Mouse (Mus musculus) right cerebral cortex, adult 2 months (tissue): ENCODE measurements around the gene Vmn1r44.
"Not testable (repeated sequence)": the region's sequence is repeated elsewhere in the genome, so short reads cannot be mapped to it uniquely, and the experiment has no call there.

Source experiments
- DNase-seq, 2 experiments: peaks; one replicate each; pipeline ENCODE4 v3.0.0; 2021 to 2022; ENCODE audit warnings: low spot score in 2 of 2

The Vmn1r44 gene

DNA sequence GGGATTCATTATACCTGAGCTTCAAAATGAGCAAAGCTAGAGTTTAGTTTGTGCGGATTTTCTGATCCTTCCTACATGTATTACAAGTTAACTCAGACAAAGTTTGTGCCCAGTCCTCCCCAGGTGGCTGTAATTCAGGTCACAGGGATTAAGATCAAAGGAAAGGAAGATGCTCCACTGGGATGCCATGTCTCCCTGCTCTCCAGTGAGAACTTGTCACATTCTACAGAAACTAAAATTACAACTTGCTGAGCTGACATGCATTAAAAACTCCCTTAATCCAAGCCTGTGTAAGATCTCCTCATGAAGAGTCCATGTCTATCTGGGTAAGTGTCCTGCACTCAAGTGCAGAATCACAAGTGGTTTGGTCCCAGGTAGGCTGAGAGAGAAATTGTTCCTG is at the start of gene Vmn1r44:
Gene Vmn1r44 (plus strand): TSS at position 301 of the 400 bp plus-strand sequence.
- DNase-seq: no peak

DNA sequence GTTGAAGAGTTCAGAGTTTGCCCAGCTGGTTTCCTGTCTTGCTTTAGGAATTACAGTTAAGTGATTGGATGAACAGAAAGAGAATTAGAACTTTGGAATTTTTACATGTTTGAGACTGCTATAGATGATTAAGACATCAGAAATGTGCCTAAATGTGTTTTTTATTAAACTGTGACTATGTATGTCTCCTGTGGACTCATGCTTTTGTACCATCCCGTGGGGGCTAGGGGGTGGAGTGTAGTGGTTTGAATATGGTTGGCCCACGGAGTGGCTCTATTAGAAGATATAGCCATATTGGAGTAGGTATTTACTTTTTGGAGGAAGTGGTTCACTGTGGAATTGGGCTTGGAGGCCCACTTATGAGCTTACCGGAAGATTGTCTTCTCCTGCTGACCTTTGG is 25.9 kb upstream of the Vmn1r44 start:
- no peak for DNase-seq

DNA sequence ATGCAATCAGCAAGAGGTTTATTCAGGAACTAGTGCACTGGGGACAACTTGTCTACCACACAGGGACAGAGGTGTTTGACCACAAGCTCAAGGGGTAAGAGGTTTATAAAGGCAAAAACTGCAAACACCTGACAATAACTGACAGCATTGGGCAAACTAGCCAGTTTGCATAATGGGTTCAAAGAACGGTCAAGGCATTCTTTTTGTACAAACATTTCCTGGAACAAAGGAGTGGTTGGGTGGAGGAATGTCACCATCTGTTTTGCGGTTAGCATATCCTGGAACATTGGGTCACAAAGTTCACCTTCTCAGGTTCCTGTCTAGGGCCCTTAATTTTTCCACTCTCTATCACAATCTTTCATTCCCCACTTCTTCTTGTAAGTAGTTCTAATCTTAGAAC is 23.6 kb upstream of the Vmn1r44 start:
- no peak for DNase-seq

DNA sequence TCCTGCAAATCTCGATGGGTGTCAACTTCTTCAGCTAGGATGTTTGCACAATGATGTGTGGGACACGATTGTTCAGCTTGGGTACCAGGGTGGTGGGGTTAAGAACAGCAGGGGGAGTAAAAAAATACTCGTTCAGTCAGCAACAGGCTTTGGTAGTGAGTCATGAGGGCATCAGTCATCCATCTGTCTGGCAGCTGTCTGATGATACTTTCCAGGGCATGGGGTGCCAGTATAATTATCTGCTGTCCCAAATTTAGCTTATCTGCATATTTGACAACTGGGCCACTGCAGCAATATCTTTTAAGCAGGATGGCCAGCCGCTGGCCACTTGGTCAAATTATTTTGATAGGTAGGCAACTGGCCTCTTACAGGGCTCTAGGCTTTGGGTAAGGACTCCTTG is 19.7 kb upstream of the Vmn1r44 start:
- no peak for DNase-seq

DNA sequence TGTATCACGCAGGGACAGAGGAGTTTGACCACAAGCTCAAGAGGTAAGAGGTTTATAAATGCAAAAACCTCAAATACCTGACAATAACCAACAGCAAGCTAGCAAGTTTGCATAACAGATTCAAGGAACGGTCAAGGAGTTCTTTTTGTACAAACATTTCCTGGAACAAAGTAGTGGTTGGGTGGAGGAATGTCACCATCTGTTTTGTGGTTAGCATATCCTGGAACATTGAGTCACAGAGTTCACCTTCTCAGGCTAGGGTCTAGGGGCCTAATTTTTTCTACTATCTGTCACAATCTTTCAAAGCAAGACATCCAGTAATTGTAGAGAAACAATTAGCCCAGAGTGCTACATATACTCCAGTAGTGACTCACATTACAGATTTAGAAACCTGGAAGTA is 16.2 kb upstream of the Vmn1r44 start:
- DNase-seq: no peak

DNA sequence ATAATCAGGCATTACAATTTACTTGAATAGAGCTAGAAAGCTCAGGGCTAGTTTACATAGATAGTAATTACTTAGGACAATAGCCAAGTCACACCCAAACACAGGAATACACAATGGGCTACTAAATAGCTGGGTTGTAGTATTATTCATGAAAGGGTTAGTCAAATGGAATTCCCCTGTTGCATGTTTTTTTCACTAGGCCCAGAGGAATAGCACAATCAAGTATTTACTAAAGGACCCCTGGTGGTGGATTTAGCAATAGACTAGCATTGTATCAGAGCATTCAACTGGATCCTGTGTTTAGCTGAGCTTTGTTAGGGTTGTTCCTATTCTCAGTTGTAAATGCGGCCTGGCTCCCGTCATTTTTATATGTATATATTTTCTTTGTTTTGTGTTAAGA is 15.5 kb upstream of the Vmn1r44 start:
- no peak for DNase-seq

GRCm38 (mm10) chr6:89876313-89876712 is 7.1 kb upstream of the Vmn1r44 start, which contains the start of the genes Vmn1r42 and Vmn1r43:
Gene Vmn1r42, minus strand, starts transcription at chr6:89876413.
Gene Vmn1r43, minus strand, starts transcription at chr6:89876413.
- not testable (repeated sequence) for DNase-seq

DNA sequence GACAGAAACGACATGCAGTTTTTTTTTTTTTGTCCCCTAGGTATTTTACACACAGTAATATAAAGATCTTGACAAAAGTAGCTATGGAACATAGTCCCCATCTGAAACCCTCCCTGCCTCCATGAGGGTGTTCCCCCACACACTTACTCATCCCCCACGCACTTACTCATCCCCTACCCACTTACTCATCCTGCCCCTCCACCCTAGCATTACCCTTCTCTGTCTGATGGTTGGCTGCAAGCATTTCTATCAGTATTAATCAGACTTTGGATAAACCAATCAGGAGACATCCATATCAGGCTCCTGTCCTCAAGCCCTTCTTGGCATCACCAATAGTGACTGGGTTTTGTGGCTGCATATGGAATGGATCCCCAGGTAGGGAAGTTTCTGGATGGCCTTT is 6.5 kb upstream of the Vmn1r44 start:
- DNase-seq: no peak

GRCm38 (mm10) chr6:89880867-89881266 is 2.6 kb upstream of the Vmn1r44 start:
- no peak for DNase-seq

DNA sequence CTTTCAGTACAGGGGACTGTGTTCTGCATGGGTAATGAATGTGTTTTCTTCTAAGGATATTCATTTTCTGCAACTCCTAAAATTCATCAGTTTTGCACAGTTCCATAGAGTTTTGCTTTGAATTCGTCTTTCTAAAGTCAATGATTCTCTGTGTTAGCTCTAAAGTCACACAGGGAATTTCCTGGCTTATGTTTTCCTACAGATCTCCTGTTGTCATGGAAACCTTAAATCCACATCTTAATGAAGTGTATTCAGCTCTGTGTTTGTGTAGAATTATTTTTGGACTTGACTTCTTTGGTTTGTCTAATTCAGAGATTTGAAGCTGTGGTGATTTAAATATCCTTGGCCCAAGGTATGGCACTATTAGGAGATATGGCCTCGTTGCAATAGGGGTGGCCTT is 352 bp downstream of the Vmn1r44 start:
- DNase-seq: peak in 1 of 2 experiments; percentile 1

DNA sequence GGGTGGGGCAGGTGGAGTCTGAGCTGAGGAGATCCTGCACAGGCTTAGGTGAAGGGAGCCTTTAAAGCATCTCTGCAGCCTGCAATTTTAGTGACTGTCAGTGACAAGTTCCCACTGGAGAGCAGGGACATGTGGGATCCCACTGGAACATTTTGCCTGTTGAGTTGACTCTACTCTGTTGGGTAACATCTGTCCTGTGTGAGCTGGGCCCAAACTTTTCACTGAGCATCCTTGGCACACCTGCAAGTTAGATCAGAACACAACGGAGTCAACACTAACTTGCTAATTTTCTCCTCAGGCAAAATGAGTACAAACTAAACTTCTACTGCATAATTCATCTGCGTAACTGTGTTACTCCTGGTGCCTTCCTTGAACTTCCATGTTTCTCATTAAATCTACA is 57.0 kb downstream of the Vmn1r44 start, which contains the start of gene Vmn1r45:
Gene Vmn1r45 (minus strand): TSS at position 101 of the 400 bp plus-strand sequence.
- DNase-seq: not testable (repeated sequence)

DNA sequence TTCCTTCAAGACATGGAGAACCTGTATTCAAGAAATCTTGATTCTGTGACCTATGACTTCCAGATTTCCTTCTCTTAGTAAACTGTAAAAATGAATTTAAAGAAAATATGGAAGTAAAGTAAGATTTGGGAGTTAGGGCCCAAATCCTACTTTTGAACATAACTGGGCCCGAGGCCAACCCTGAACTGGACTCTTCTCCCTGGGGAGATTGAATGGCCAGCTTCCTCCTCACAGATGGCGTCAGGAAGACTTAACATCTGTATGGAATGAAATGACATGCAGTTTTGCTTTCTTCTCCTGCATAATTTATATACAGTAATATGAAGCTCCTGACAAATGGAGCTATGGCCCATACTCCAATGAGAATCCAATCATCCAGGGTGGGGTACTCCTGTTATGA is 57.5 kb downstream of the Vmn1r44 start:
- DNase-seq: no peak
